Mouse (Mus musculus) liver, adult 2 months (tissue): Measurements from ENCODE around the gene Klhl8. TPM values are rescaled to one million over a fixed set of nuclear protein-coding genes. Genes with fewer than 3 reads are reported as not detected.

ENCODE experiments used
- DNase-seq: peaks from one replicate; pipeline ENCODE4 v3.0.0-alpha.2; 2011; ENCODE audit warnings: low read depth, low spot score; ENCODE audit errors: extremely low read depth
- H3K27ac ChIP-seq: fragments of 200-500 bp; replicated peaks from 2 replicates; pipeline ENCODE4 v1.5.1; 2012; ENCODE audit warnings: low read depth, mild to moderate bottlenecking, control low read depth, inconsistent platforms, low read length; ENCODE audit not compliant: insufficient read depth
- H3K27me3 ChIP-seq: fragments of 200-500 bp; 2 replicates; pipeline ENCODE4 v1.6.1; 2012; ENCODE audit warnings: mild to moderate bottlenecking, moderate library complexity, low read length, inconsistent platforms; ENCODE audit not compliant: control insufficient read depth, insufficient read depth
- H3K36me3 ChIP-seq: fragments of 200-500 bp; 2 replicates; pipeline ENCODE4 v1.6.1; 2012; ENCODE audit warnings: low read length, inconsistent platforms; ENCODE audit not compliant: control insufficient read depth, insufficient read depth
- H3K4me1 ChIP-seq: fragments of 200-500 bp; 2 replicates; pipeline ENCODE4 v1.6.1; 2011; ENCODE audit warnings: low read length; ENCODE audit not compliant: control insufficient read depth, insufficient read depth
- H3K4me3 ChIP-seq: fragments of 200-500 bp; 2 replicates; pipeline ENCODE4 v1.5.1; 2011; ENCODE audit warnings: low read depth, mild to moderate bottlenecking, control low read depth, low read length, moderate library complexity; ENCODE audit not compliant: insufficient read depth
- H3K79me2 ChIP-seq: fragments of 200-500 bp; 2 replicates; pipeline ENCODE4 v1.6.1; 2012; ENCODE audit warnings: inconsistent platforms, mild to moderate bottlenecking, low read length, moderate library complexity; ENCODE audit not compliant: control insufficient read depth, insufficient read depth
- H3K9ac ChIP-seq: fragments of 200-500 bp; 2 replicates; pipeline ENCODE4 v1.6.1; 2012; ENCODE audit warnings: low read depth, mild to moderate bottlenecking, control low read depth, inconsistent platforms, low read length
- CTCF ChIP-seq: fragments of 200-500 bp; IDR thresholded peaks from 2 replicates; pipeline ENCODE4 v1.5.1; 2011; ENCODE audit warnings: low read depth, low read length, control low read depth
- POLR2A ChIP-seq: fragments of 200-500 bp; IDR thresholded peaks from 2 replicates; pipeline ENCODE4 v1.6.1; 2011; ENCODE audit warnings: low read length, control low read depth; ENCODE audit not compliant: insufficient read depth; ENCODE audit errors: extremely low read depth
- WGBS: fragments of 180-500 bp; shearing (Covaris S2); methylation state at CpG from one replicate; pipeline ENCODE4 v1.1.7; 2018; 5-methylcytosine and 5-hydroxymethylcytosine counted together
- polyA plus RNA-seq: library from polyadenylated mRNA; depleted of rRNA; stranded (reverse); fragments of >200 nt; gene quantifications from 2 replicates; pipeline ENCODE4 v1.2.3, GENCODE M21; 2012
- total RNA-seq: library from RNA; depleted of rRNA; stranded (reverse); fragments of >200 nt; gene quantifications from 2 replicates; pipeline ENCODE4 v1.2.3, GENCODE M21; 2014

Klhl8 gene
- total and polyA plus RNA-seq, 2 experiments, result 1.3 to 2.6 TPM

- 90% methylated on average over 3 of the region's 3 CpGs for WGBS
- Histone ChIP-seq H3K9ac (no peak overlapping the region), H3K27me3 (no peaks in the 10 kb centered on the region), H3K27ac (no peak overlapping the region), H3K4me1 (no peaks in the 10 kb centered on the region), H3K79me2 (no peaks in the 10 kb centered on the region), H3K36me3 (no peaks in the 10 kb centered on the region), H3K4me3 (no peak overlapping the region)
- TF ChIP-seq POLR2A, result no peak
- DNase-seq, result no peak
These were observed 7.2 kb upstream of the Klhl8 start for GRCm38 (mm10) chr5:103918233-103918632.

- WGBS, result 69% methylated on average over 8 of the region's 8 CpGs
These were observed 6.4 kb upstream of the Klhl8 start for GRCm38 (mm10) chr5:103917357-103917895.

GRCm38 (mm10) chr5:103916595-103917356 is 5.7 kb upstream of the Klhl8 start:
- no peak for TF ChIP-seq POLR2A
- no peak for TF ChIP-seq CTCF
- Histone ChIP-seq H3K4me1 (no peaks in the 10 kb centered on the region), H3K27me3 (no peaks in the 10 kb centered on the region), H3K4me3 (no peak overlapping the region), H3K79me2 (no peaks in the 10 kb centered on the region), H3K9ac (no peak overlapping the region), H3K27ac (no peak overlapping the region), H3K36me3 (no peaks in the 10 kb centered on the region)
- DNase-seq, result peak; percentile 53
- 56% methylated on average over 12 of the region's 12 CpGs for WGBS

More at GRCm38 (mm10) chr5:103917357-103917895, 6.4 kb upstream of the Klhl8 start:
- Histone ChIP-seq H3K27ac (no peak overlapping the region), H3K4me1 (no peaks in the 10 kb centered on the region), H3K27me3 (no peaks in the 10 kb centered on the region), H3K9ac (no peak overlapping the region), H3K4me3 (no peak overlapping the region), H3K36me3 (no peaks in the 10 kb centered on the region), H3K79me2 (no peaks in the 10 kb centered on the region)
- no peak for TF ChIP-seq CTCF
- no peak for DNase-seq

GRCm38 (mm10) chr5:103914335-103915226 is 3.5 kb upstream of the Klhl8 start:
- TF ChIP-seq CTCF (peak; percentile 24; the same call in 1 of the 2 replicates), POLR2A (no peak)
- Histone ChIP-seq H3K27ac (no peak overlapping the region), H3K4me1 (peaks cover 2% of the 10 kb centered on the region), H3K9ac (no peak overlapping the region), H3K27me3 (no peaks in the 10 kb centered on the region), H3K79me2 (no peaks in the 10 kb centered on the region), H3K36me3 (no peaks in the 10 kb centered on the region), H3K4me3 (no peak overlapping the region)
- 70% methylated on average over 11 of the region's 11 CpGs for WGBS
- DNase-seq, result no peak

GRCm38 (mm10) chr5:103913150-103913549 is 2.1 kb upstream of the Klhl8 start:
- Histone ChIP-seq H3K27ac (no peak overlapping the region), H3K4me3 (no peak overlapping the region), H3K27me3 (no peaks in the 10 kb centered on the region), H3K79me2 (no peaks in the 10 kb centered on the region), H3K4me1 (peaks cover 2% of the 10 kb centered on the region), H3K9ac (no peak overlapping the region), H3K36me3 (no peaks in the 10 kb centered on the region)
- TF ChIP-seq CTCF (no peak), POLR2A (no peak)
- no peak for DNase-seq
- 32% methylated on average over 4 of the region's 4 CpGs for WGBS
